Mouse (Mus musculus): ENCODE data around the gene Tgfb1. TPM values are rescaled to one million over a fixed set of nuclear protein-coding genes. Genes with fewer than 3 reads are reported as not detected.

Gene Tgfb1
- 3.0 and 3.9 TPM in 2 replicates for polyA plus RNA-seq (2014; fragmentation: Nextera tagmentation; extraction: Ambion mirVana)

- WGBS: under 1% methylated on average over 27 of the region's 69 CpGs
- Histone ChIP-seq H3K27ac (replicated peaks; ENCODE audit: low read depth, low read length) (peak within 1 kb of the TSS; percentile 65), H3K9me3 (ENCODE audit: control insufficient read depth, low read length) (no peaks in the 10 kb centered on the region), H3K9ac (ENCODE audit: low read depth, low read length) (peak within 1 kb of the TSS; percentile 76), H3K27me3 (replicated peaks; ENCODE audit: control insufficient read depth, insufficient read depth, low read length) (peaks cover 46% of the 10 kb centered on the region), H3K4me2 (ENCODE audit: low read depth, low read length) (peak within 1 kb of the TSS; percentile 90), H3K36me3 (ENCODE audit: control insufficient read depth, insufficient read depth, low read length) (no peaks in the 10 kb centered on the region), H3K4me1 (ENCODE audit: control insufficient read depth, insufficient read depth, low read length) (peaks cover 23% of the 10 kb centered on the region; the same call in 1 of the 2 replicates), H3K4me3 (ENCODE audit: low read depth, low read length) (peak within 1 kb of the TSS; percentile 73)
- ATAC-seq (ENCODE audit: low read depth) (peak; percentile 37), DNase-seq (ENCODE audit: low spot score) (peak; percentile 77)
Measured at GRCm38 (mm10) chr7:25686680-25687531, at the start of gene Tgfb1. Tgfb1 (plus strand) TSS chr7:25687002.

- no peak overlapping the region for H3K9ac ChIP-seq (ENCODE audit: low read depth, low read length)
- H3K4me2 ChIP-seq (ENCODE audit: low read depth, low read length): no peak overlapping the region
- no peak overlapping the region for H3K4me3 ChIP-seq (ENCODE audit: low read depth, low read length)
- 95% methylated on average over 5 of the region's 5 CpGs for WGBS
- H3K36me3 ChIP-seq (ENCODE audit: control insufficient read depth, insufficient read depth, low read length): peaks cover 44% of the 10 kb centered on the region; the same call in 1 of the 2 replicates
- no peaks in the 10 kb centered on the region for H3K27me3 ChIP-seq (replicated peaks; ENCODE audit: control insufficient read depth, insufficient read depth, low read length)
- DNase-seq (ENCODE audit: low spot score): no peak
- H3K4me1 ChIP-seq (ENCODE audit: control insufficient read depth, insufficient read depth, low read length): no peaks in the 10 kb centered on the region
- ATAC-seq (ENCODE audit: low read depth): no peak
- no peaks in the 10 kb centered on the region for H3K9me3 ChIP-seq (ENCODE audit: control insufficient read depth, low read length)
- H3K27ac ChIP-seq (replicated peaks; ENCODE audit: low read depth, low read length): no peak overlapping the region
Measured at GRCm38 (mm10) chr7:25637099-25637498, 49.7 kb upstream of the Tgfb1 start.

GRCm38 (mm10) chr7:25639754-25640153, 47.0 kb upstream of the Tgfb1 start:
- no peak overlapping the region for H3K9ac ChIP-seq (ENCODE audit: low read depth, low read length)

GRCm38 (mm10) chr7:25644136-25644535, 42.7 kb upstream of the Tgfb1 start:
- WGBS: 74% methylated on average over 10 of the region's 10 CpGs
- ATAC-seq (ENCODE audit: low read depth): no peak
- Histone ChIP-seq H3K27ac (replicated peaks; ENCODE audit: low read depth, low read length) (no peak overlapping the region), H3K27me3 (replicated peaks; ENCODE audit: control insufficient read depth, insufficient read depth, low read length) (no peaks in the 10 kb centered on the region), H3K9me3 (ENCODE audit: control insufficient read depth, low read length) (no peaks in the 10 kb centered on the region), H3K4me3 (ENCODE audit: low read depth, low read length) (no peak overlapping the region), H3K9ac (ENCODE audit: low read depth, low read length) (no peak overlapping the region), H3K4me2 (ENCODE audit: low read depth, low read length) (no peak overlapping the region), H3K36me3 (ENCODE audit: control insufficient read depth, insufficient read depth, low read length) (peaks cover 15% of the 10 kb centered on the region; the same call in 1 of the 2 replicates), H3K4me1 (ENCODE audit: control insufficient read depth, insufficient read depth, low read length) (no peaks in the 10 kb centered on the region)
- no peak for DNase-seq (ENCODE audit: low spot score)

More at GRCm38 (mm10) chr7:25639754-25640153, 47.0 kb upstream of the Tgfb1 start:
- no peaks in the 10 kb centered on the region for H3K27me3 ChIP-seq (replicated peaks; ENCODE audit: control insufficient read depth, insufficient read depth, low read length)
- no peak overlapping the region for H3K27ac ChIP-seq (replicated peaks; ENCODE audit: low read depth, low read length)
- H3K4me2 ChIP-seq (ENCODE audit: low read depth, low read length): no peak overlapping the region
- peaks cover 32% of the 10 kb centered on the region; the same call in 1 of the 2 replicates for H3K36me3 ChIP-seq (ENCODE audit: control insufficient read depth, insufficient read depth, low read length)
- no peaks in the 10 kb centered on the region for H3K4me1 ChIP-seq (ENCODE audit: control insufficient read depth, insufficient read depth, low read length)
- ATAC-seq (ENCODE audit: low read depth): no peak
- no peaks in the 10 kb centered on the region for H3K9me3 ChIP-seq (ENCODE audit: control insufficient read depth, low read length)
- no peak for DNase-seq (ENCODE audit: low spot score)
- no peak overlapping the region for H3K4me3 ChIP-seq (ENCODE audit: low read depth, low read length)
- 92% methylated on average over 4 of the region's 4 CpGs for WGBS

- H3K27ac ChIP-seq (replicated peaks; ENCODE audit: low read depth, low read length): no peak overlapping the region
- peaks cover 11% of the 10 kb centered on the region; the same call in 1 of the 2 replicates for H3K36me3 ChIP-seq (ENCODE audit: control insufficient read depth, insufficient read depth, low read length)
- no peaks in the 10 kb centered on the region for H3K4me1 ChIP-seq (ENCODE audit: control insufficient read depth, insufficient read depth, low read length)
- H3K27me3 ChIP-seq (replicated peaks; ENCODE audit: control insufficient read depth, insufficient read depth, low read length): no peaks in the 10 kb centered on the region
- no peak overlapping the region for H3K4me3 ChIP-seq (ENCODE audit: low read depth, low read length)
- no peak for DNase-seq (ENCODE audit: low spot score)
- WGBS: 80% methylated on average over 4 of the region's 4 CpGs
- no peak overlapping the region for H3K4me2 ChIP-seq (ENCODE audit: low read depth, low read length)
- H3K9me3 ChIP-seq (ENCODE audit: control insufficient read depth, low read length): no peaks in the 10 kb centered on the region
- ATAC-seq (ENCODE audit: low read depth): no peak
- H3K9ac ChIP-seq (ENCODE audit: low read depth, low read length): no peak overlapping the region
Measured at GRCm38 (mm10) chr7:25644631-25645030, 42.2 kb upstream of the Tgfb1 start.

- H3K4me2 ChIP-seq (ENCODE audit: low read depth, low read length): no peak overlapping the region
- H3K27ac ChIP-seq (replicated peaks; ENCODE audit: low read depth, low read length): no peak overlapping the region
- no peaks in the 10 kb centered on the region for H3K27me3 ChIP-seq (replicated peaks; ENCODE audit: control insufficient read depth, insufficient read depth, low read length)
- DNase-seq (ENCODE audit: low spot score): no peak
- H3K4me3 ChIP-seq (ENCODE audit: low read depth, low read length): no peak overlapping the region
- whole genome bisulfite sequencing: 52% methylated on average over 14 of the region's 14 CpGs
- H3K36me3 ChIP-seq (ENCODE audit: control insufficient read depth, insufficient read depth, low read length): peaks cover 9% of the 10 kb centered on the region; the same call in 1 of the 2 replicates
- no peaks in the 10 kb centered on the region for H3K9me3 ChIP-seq (ENCODE audit: control insufficient read depth, low read length)
- no peak for ATAC-seq (ENCODE audit: low read depth)
- H3K9ac ChIP-seq (ENCODE audit: low read depth, low read length): no peak overlapping the region
- no peaks in the 10 kb centered on the region for H3K4me1 ChIP-seq (ENCODE audit: control insufficient read depth, insufficient read depth, low read length)
Measured at GRCm38 (mm10) chr7:25645074-25645473, 41.7 kb upstream of the Tgfb1 start.

- Histone ChIP-seq H3K27ac (replicated peaks; ENCODE audit: low read depth, low read length) (no peak overlapping the region), H3K27me3 (replicated peaks; ENCODE audit: control insufficient read depth, insufficient read depth, low read length) (no peaks in the 10 kb centered on the region), H3K4me1 (ENCODE audit: control insufficient read depth, insufficient read depth, low read length) (no peaks in the 10 kb centered on the region), H3K4me3 (ENCODE audit: low read depth, low read length) (no peak overlapping the region), H3K9ac (ENCODE audit: low read depth, low read length) (no peak overlapping the region), H3K4me2 (ENCODE audit: low read depth, low read length) (no peak overlapping the region), H3K9me3 (ENCODE audit: control insufficient read depth, low read length) (no peaks in the 10 kb centered on the region), H3K36me3 (ENCODE audit: control insufficient read depth, insufficient read depth, low read length) (no peaks in the 10 kb centered on the region)
- WGBS: 64% methylated on average over 5 of the region's 5 CpGs
- DNase-seq (ENCODE audit: low spot score): peak; percentile 25
- no peak for ATAC-seq (ENCODE audit: low read depth)
Measured at GRCm38 (mm10) chr7:25647574-25648123, 39.2 kb upstream of the Tgfb1 start.

GRCm38 (mm10) chr7:25649839-25650238, 37.0 kb upstream of the Tgfb1 start:
- H3K27me3 ChIP-seq (replicated peaks; ENCODE audit: control insufficient read depth, insufficient read depth, low read length): no peaks in the 10 kb centered on the region
- H3K9me3 ChIP-seq (ENCODE audit: control insufficient read depth, low read length): no peaks in the 10 kb centered on the region
- H3K27ac ChIP-seq (replicated peaks; ENCODE audit: low read depth, low read length): no peak overlapping the region
- H3K4me2 ChIP-seq (ENCODE audit: low read depth, low read length): no peak overlapping the region
- H3K4me1 ChIP-seq (ENCODE audit: control insufficient read depth, insufficient read depth, low read length): no peaks in the 10 kb centered on the region
- DNase-seq (ENCODE audit: low spot score): no peak
- no peak overlapping the region for H3K9ac ChIP-seq (ENCODE audit: low read depth, low read length)
- WGBS: 63% methylated on average over 5 of the region's 5 CpGs
- H3K36me3 ChIP-seq (ENCODE audit: control insufficient read depth, insufficient read depth, low read length): no peaks in the 10 kb centered on the region; the same call in 1 of the 2 replicates
- no peak for ATAC-seq (ENCODE audit: low read depth)
- H3K4me3 ChIP-seq (ENCODE audit: low read depth, low read length): no peak overlapping the region
